Mouse (Mus musculus) kidney, embryonic 16.5 days (tissue): ENCODE data around the gene Phkg2. TPM values are rescaled to one million over a fixed set of nuclear protein-coding genes. Genes with fewer than 3 reads are reported as not detected.

Experiments used
- ATAC-seq: fragments of 200-750 bp; cut with Nextera tagmentation; 2 replicates; pipeline ENCODE4 v1.8.0; 2017; ENCODE audit warnings: moderate TSS enrichment; ENCODE audit not compliant: low FRiP score, low TSS enrichment
- H3K27ac ChIP-seq: fragments of 300-500 bp; sonication (generic); 2 replicates; pipeline ENCODE4 v1.5.1; 2014; ENCODE audit warnings: low read length
- H3K27me3 ChIP-seq: fragments of 300-500 bp; sonication (generic); 2 replicates; pipeline ENCODE4 v1.6.1; 2014; ENCODE audit warnings: low read length, control low read depth, mixed read lengths; ENCODE audit not compliant: insufficient read depth
- H3K36me3 ChIP-seq: fragments of 300-500 bp; sonication (generic); 2 replicates; pipeline ENCODE4 v1.6.1; 2014; ENCODE audit warnings: low read length, control low read depth, mixed read lengths; ENCODE audit not compliant: insufficient read depth
- H3K4me1 ChIP-seq: fragments of 300-500 bp; sonication (generic); 2 replicates; pipeline ENCODE4 v1.6.1; 2014; ENCODE audit warnings: low read length, control low read depth, mixed read lengths; ENCODE audit not compliant: insufficient read depth
- H3K4me2 ChIP-seq: fragments of 300-500 bp; sonication (generic); replicated peaks from 2 replicates; pipeline ENCODE4 v1.6.1; 2014; ENCODE audit warnings: low read depth, low read length
- H3K4me3 ChIP-seq: fragments of 300-500 bp; sonication (generic); 2 replicates; pipeline ENCODE4 v1.5.1; 2014; ENCODE audit warnings: mild to moderate bottlenecking, low read length
- H3K9ac ChIP-seq: fragments of 300-500 bp; sonication (generic); replicated peaks from 2 replicates; pipeline ENCODE4 v1.6.1; 2014; ENCODE audit warnings: low read length
- H3K9me3 ChIP-seq: fragments of 300-500 bp; sonication (generic); 2 replicates; pipeline ENCODE4 v1.6.1; 2016; ENCODE audit warnings: low read length, control low read depth
- WGBS: fragments of 180-500 bp; shearing (Covaris S2); extraction: QIAGEN DNeasy Blood & Tissue Kit; methylation state at CpG from one replicate; pipeline ENCODE4 v1.1.7; 2014; 5-methylcytosine and 5-hydroxymethylcytosine counted together
- polyA plus RNA-seq: library from polyadenylated mRNA; unstranded; fragments of >200 nt; fragmentation: Nextera tagmentation; extraction: Ambion mirVana; gene quantifications from 2 replicates; pipeline ENCODE4 v1.2.1, GENCODE M21; 2015

The Phkg2 gene
- polyA plus RNA-seq, 1 experiment from 2014 or later = 40.7 TPM

DNA sequence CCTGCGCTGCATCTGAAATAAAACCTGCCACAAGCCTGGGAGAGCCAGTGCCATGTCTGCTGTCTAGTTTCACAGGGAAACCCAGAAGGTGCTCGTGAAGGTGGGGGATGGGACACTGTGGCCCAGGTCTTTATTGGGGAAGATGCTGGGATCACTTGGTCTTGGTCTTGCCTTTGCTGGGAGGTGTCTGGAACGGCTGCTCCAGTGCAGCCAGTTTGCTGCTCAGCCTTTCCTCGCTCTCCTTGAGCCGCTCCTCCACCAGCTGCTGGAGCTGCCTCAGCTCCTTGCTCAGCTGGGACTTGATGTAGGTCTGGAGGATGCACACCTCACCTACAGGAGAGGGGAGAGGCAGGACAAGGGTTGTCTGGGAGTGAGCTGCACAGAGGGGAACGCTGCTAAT is 10.1 kb downstream of the Phkg2 start:
- no peak overlapping the region for H3K27ac ChIP-seq
- 87% methylated on average over 6 of the region's 6 CpGs for WGBS
- H3K36me3 ChIP-seq = peaks cover 46% of the 10 kb centered on the region
- H3K9ac ChIP-seq = no peak overlapping the region
- H3K27me3 ChIP-seq = no peaks in the 10 kb centered on the region
- peaks cover 9% of the 10 kb centered on the region for H3K4me1 ChIP-seq
- H3K4me2 ChIP-seq = no peak overlapping the region
- H3K9me3 ChIP-seq = no peaks in the 10 kb centered on the region
- ATAC-seq = no peak
- H3K4me3 ChIP-seq = no peak overlapping the region

DNA sequence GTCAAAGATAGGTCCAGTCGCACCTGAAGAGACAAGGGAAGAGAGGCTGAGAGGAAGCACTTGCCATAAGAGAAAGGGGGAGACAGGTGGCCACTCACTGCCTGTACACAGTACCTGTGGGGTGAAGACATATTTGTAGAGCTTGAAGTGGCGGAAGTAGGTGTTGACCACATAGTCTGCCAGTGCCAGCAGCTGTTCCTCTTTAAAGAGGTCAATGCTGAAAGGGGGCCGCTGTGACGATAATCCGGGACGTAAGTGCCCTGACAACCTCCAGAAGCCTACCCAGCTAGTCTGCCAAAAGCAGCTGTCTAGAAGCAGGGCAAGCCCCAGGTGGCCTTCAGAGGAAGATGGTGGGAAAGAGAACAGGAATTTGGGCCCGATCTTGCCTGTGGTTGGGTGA is 11.9 kb downstream of the Phkg2 start:
- H3K36me3 ChIP-seq = peaks cover 36% of the 10 kb centered on the region
- H3K4me2 ChIP-seq = no peak overlapping the region
- H3K4me3 ChIP-seq = no peak overlapping the region
- no peak overlapping the region for H3K9ac ChIP-seq
- no peak overlapping the region for H3K27ac ChIP-seq
- H3K9me3 ChIP-seq = no peaks in the 10 kb centered on the region
- WGBS = 83% methylated on average over 7 of the region's 7 CpGs
- H3K4me1 ChIP-seq = peaks cover 17% of the 10 kb centered on the region
- no peak for ATAC-seq
- no peaks in the 10 kb centered on the region for H3K27me3 ChIP-seq

DNA sequence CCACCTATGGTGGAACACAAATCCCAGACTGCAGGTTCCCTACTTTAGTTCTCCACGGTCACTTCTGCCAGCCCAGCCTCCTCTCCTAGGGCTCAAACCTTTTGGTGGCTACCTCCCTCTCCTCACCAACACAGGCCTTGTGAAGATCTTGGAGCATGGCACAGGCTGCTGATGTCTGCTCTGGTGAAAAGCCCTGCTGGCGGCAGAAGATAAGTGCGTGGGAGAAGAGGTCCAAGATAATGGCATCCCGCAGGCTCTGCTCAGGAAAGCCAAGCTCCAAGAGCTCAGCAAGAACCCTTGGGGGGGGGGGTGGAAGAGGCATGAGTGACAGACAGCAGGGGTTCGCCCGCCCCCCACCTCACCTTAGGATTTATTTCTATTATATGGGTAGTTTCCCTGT is 13.0 kb downstream of the Phkg2 start:
- Histone ChIP-seq H3K4me2 (no peak overlapping the region), H3K27ac (no peak overlapping the region), H3K27me3 (no peaks in the 10 kb centered on the region), H3K9me3 (no peaks in the 10 kb centered on the region), H3K9ac (no peak overlapping the region), H3K4me3 (no peak overlapping the region), H3K4me1 (peaks cover 17% of the 10 kb centered on the region), H3K36me3 (peaks cover 41% of the 10 kb centered on the region)
- WGBS = 87% methylated on average over 6 of the region's 6 CpGs
- no peak for ATAC-seq

DNA sequence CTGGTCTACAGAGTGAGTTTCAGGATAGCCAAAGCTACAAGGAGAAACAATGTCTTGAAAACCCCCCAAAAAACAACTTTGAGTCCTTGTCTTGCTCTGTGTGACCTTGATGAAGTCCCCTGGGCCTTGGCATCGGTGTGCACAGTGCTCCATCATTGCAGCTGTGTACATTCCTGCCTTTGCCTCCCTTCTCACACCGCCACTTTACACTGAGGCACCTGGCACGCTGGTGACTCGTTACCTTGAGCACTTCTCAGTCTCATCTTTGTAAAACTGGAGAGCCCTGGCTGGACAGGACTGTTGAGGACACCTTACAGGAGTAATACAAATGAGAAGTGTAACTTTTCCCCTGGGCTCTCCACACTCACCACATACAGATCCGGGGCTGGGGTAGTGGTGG is 14.1 kb downstream of the Phkg2 start:
- Histone ChIP-seq H3K4me2 (peak overlapping the region; percentile 75), H3K9ac (peak overlapping the region; percentile 57), H3K4me3 (peak overlapping the region; percentile 82), H3K4me1 (peaks cover 17% of the 10 kb centered on the region), H3K36me3 (peaks cover 43% of the 10 kb centered on the region), H3K27ac (no peak overlapping the region), H3K9me3 (no peaks in the 10 kb centered on the region), H3K27me3 (no peaks in the 10 kb centered on the region)
- no peak for ATAC-seq
- WGBS = 56% methylated on average over 5 of the region's 5 CpGs

DNA sequence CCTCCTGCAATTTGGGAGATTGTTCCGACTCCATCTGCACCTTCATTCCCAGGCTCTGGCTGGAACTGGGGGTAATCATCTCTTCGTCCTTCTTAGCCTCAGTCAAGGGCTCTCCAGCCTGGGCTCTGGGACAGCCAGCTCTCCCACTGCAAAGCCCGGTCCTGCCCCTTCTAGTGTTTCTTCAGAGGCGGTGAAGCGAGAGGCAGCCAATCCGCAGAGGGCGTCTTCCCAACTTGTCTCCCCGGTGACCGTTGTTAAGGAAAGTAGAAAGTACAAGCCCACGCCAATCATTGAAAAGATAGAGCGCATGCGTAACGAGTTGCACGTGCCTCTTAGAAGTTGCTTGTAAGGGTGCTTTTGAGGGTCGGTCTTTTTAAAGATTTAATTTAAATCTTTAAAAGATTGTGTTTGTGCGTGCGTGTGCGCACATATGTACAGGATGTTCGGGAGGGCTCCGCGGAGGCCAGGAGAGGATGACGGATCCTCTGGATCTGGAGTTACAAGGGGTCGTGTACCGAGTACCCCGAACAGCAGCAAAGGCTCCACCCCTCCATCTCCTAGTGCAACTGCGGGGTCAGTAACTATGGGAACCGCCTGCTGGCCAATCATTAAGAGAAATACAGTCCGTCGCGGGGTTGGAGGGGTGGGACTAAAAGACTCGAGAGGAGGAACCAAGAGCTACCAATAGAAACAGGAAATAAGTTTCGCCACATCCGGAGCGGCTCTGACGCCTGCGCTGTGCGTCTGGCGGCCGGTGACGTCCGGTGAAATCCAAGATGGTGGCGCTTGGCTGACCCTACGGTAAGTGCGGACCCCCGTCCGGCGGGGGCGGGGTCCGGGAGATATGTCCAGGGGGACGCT is 15.1 kb downstream of the Phkg2 start, which contains the start of the genes Ccdc189 and Rnf40:
TSS of gene Ccdc189 (minus strand) at position 585 of the 861 bp plus-strand sequence.
TSS of gene Rnf40 (plus strand) at position 757 of the 861 bp plus-strand sequence.
- peak within 1 kb of the TSS; percentile 80 for H3K9ac ChIP-seq
- ATAC-seq = peak; percentile 97
- H3K27me3 ChIP-seq = no peaks in the 10 kb centered on the region
- H3K4me1 ChIP-seq = peaks cover 17% of the 10 kb centered on the region
- peaks cover 42% of the 10 kb centered on the region for H3K36me3 ChIP-seq
- WGBS = 0% methylated on average over 50 of the region's 50 CpGs
- peak within 1 kb of the TSS; percentile 83 for H3K27ac ChIP-seq
- H3K4me2 ChIP-seq = peak within 1 kb of the TSS; percentile 77
- H3K9me3 ChIP-seq = no peaks in the 10 kb centered on the region
- H3K4me3 ChIP-seq = peak within 1 kb of the TSS; percentile 82

DNA sequence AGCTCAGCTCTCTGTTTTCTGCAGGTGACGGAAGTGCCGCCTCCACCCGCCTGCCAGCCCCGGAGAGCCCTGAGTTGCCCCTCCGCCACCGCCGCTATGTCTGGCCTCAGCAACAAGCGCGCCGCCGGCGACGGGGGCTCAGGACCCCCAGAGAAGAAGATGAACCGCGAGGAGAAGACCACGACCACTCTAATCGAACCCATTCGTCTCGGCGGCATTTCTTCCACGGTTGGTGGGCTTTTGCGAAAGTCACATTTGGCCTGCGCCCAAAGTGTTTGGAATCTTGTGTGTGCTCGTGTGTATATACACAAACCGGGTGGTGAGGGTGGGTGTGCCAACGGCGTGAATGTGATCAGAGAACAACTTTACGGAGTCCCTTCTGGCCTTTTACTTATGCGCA is 15.8 kb downstream of the Phkg2 start:
- Histone ChIP-seq H3K9ac (peak overlapping the region; percentile 80), H3K4me1 (peaks cover 17% of the 10 kb centered on the region), H3K36me3 (peaks cover 42% of the 10 kb centered on the region), H3K27me3 (no peaks in the 10 kb centered on the region), H3K4me2 (peak overlapping the region; percentile 77), H3K27ac (no peak overlapping the region; the same call in 1 of the 2 replicates), H3K4me3 (peak overlapping the region; percentile 82), H3K9me3 (no peaks in the 10 kb centered on the region)
- 2% methylated on average over 29 of the region's 29 CpGs for WGBS
- no peak for ATAC-seq

DNA sequence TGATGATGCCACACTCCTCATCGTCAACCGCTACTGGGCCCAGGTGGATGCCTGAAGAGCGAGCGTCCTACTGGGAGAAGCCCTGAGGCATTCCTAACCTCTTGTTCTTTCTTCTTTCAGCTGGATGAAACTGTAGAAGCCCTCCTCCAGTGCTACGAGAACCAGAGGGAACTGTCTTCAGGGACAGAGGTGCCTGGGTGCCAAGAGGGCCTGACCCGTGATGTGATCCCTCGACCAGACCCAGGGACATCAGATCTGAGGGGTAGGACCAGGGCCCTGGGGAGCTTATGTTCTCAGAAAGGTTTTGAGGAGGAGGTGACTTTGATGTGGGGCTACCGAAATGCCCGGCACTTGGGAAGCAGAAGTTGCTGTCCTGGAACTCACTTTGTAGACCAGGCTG is 16.5 kb downstream of the Phkg2 start:
- Histone ChIP-seq H3K4me2 (peak overlapping the region; percentile 77), H3K9ac (peak overlapping the region; percentile 80), H3K27ac (no peak overlapping the region), H3K4me3 (peak overlapping the region; percentile 82), H3K36me3 (peaks cover 44% of the 10 kb centered on the region), H3K4me1 (peaks cover 17% of the 10 kb centered on the region), H3K9me3 (no peaks in the 10 kb centered on the region), H3K27me3 (no peaks in the 10 kb centered on the region)
- 84% methylated on average over 9 of the region's 9 CpGs for WGBS
- ATAC-seq = no peak

DNA sequence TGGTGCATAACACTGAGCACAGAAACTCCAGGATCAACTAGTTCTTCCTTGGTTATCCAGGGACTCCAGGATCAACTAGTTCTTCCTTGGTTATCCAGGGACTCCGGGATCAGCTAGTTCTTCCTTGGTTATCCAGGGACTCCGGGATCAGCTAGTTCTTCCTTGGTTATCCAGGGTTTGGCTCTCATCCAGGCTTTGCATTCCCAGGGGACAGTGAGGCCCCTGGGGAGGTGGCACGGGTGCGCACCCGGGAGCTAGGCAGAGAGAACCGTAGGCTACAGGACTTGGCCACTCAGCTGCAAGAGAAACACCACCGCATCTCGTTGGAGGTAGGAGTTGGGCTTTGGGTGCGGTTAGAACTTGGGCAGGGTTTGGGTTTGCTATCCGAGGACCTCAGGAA is 18.0 kb downstream of the Phkg2 start:
- no peak for ATAC-seq
- Histone ChIP-seq H3K9ac (no peak overlapping the region), H3K36me3 (peaks cover 59% of the 10 kb centered on the region), H3K9me3 (no peaks in the 10 kb centered on the region), H3K27me3 (no peaks in the 10 kb centered on the region), H3K4me2 (no peak overlapping the region), H3K4me3 (no peak overlapping the region), H3K4me1 (peaks cover 17% of the 10 kb centered on the region), H3K27ac (no peak overlapping the region)
- 93% methylated on average over 10 of the region's 10 CpGs for WGBS

DNA sequence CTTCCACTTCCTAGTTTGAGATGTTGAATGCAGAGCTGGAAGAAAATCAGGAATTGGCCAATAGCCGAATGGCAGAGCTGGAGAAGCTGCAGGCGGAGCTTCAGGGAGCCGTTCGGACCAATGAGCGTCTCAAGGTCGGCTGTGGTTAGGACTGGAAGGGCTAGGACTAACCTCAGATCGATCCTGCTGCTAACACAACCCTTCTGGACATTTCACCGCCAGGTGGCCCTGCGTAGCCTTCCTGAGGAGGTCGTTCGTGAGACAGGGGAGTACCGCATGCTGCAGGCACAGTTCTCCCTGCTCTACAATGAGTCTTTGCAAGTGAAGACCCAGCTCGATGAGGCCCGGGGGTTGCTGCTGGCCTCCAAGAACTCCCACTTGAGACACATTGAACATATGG is 19.4 kb downstream of the Phkg2 start:
- Histone ChIP-seq H3K36me3 (peaks cover 74% of the 10 kb centered on the region), H3K27ac (no peak overlapping the region), H3K9me3 (no peaks in the 10 kb centered on the region), H3K4me1 (peaks cover 9% of the 10 kb centered on the region), H3K4me3 (no peak overlapping the region), H3K4me2 (no peak overlapping the region), H3K27me3 (no peaks in the 10 kb centered on the region), H3K9ac (no peak overlapping the region)
- WGBS = 87% methylated on average over 14 of the region's 14 CpGs
- no peak for ATAC-seq

DNA sequence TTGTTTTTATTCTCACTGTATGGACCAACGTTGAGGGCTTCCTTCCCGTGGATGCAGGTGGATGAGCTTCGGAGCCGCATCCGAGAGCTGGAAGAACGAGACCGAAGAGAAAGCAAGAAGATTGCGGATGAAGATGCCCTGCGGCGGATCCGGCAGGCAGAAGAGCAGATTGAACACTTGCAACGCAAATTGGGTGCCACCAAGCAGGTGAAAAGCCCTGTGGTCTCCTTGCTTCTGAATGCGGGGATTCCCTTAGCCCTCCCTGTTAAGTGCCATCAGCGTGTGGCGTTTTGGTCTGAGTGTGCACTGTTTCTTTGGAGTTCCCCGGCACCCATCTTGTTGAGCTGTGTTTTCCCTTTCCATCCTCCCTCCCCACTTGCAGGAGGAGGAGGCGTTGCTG is 23.6 kb downstream of the Phkg2 start:
- Histone ChIP-seq H3K4me2 (no peak overlapping the region), H3K27me3 (no peaks in the 10 kb centered on the region), H3K9me3 (no peaks in the 10 kb centered on the region), H3K27ac (no peak overlapping the region), H3K4me3 (no peak overlapping the region), H3K36me3 (peaks cover 91% of the 10 kb centered on the region), H3K9ac (no peak overlapping the region), H3K4me1 (no peaks in the 10 kb centered on the region)
- 94% methylated on average over 17 of the region's 17 CpGs for WGBS
- ATAC-seq = no peak
